Mouse (Mus musculus): ENCODE results near the gene Klf11.

Klf11 gene

DNA sequence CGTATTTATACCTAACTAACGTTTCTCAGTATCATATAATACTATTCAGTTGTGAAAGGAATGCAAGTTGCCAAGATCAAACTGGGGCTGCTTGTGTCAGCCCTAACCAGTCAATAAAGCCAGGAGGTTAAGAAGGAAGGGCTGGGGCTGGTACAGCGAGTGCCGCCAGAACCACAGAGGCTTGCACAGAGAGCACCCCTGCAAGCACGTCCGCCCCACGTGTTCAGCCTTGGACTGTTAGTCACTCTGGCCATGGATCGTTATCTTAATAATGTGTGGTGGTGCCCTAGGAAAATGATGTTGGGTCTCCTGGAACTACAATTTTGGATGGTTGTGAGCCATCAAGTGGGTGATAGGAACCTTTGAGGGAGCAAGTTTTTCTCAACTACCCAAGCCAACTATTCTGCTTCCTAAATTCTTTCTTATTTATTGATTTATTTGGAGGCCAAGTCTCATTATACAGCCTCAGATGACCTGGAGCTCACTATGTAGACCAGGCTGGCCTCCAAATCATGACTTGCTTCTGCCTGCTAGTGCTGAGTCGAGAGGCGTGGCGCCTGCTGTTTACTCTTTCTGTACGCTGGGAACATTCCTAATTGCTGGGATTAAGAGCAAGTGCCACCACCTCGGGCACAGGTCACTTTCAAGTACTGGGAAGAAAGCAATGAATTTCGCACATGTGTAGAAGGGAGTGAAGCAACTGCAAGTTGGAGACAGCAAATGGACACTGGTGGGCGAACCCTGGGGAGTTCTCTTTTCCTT is 54.6 kb downstream of the Klf11 start:
- DNase-seq (ENCODE audit: low spot score), result no peak

DNA sequence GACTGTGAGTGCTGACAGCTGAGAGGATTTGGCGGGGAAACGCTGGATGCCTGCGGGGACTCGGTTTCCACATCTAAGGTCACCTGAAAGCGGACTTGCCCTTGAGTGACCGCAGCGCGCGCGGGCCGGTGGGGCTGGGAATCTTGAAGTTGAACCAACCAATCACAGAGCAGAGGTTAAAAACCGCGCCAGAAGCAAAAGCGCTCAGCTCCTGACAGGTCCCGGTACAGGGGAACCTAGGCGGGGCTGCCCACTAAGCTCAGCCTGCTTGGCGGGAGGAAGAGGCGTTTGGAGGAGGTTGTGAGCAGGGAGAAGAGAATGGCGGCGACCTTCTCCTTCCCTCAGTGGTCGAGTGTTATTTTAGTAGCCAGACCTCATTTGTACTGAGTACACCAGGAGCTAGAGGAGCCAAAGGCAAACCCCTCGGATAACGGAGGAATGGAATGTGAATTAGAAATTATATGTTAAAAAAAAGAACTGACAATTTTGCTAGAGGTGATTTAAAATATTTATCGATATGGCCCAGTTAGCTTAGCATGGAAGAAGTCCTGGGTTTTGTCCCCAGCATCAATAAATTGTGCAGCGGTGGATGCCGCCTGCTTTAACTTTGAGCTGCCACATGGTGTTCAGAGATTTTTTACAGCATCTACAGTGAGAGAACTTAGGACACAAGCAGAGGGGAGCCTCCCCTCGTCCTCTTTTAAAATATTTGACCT is 55.8 kb downstream of the Klf11 start:
- DNase-seq (ENCODE audit: low spot score), result no peak

- no peak for DNase-seq (ENCODE audit: low spot score)
Observed at GRCm38 (mm10) chr12:24707480-24707802, 56.4 kb downstream of the Klf11 start.

- peak; percentile 94 for DNase-seq (ENCODE audit: low spot score)
Observed at GRCm38 (mm10) chr12:24707954-24708823, 57.1 kb downstream of the Klf11 start, which contains the start of gene Rrm2. TSS of gene Rrm2 (plus strand) at chr12:24708241.

DNA sequence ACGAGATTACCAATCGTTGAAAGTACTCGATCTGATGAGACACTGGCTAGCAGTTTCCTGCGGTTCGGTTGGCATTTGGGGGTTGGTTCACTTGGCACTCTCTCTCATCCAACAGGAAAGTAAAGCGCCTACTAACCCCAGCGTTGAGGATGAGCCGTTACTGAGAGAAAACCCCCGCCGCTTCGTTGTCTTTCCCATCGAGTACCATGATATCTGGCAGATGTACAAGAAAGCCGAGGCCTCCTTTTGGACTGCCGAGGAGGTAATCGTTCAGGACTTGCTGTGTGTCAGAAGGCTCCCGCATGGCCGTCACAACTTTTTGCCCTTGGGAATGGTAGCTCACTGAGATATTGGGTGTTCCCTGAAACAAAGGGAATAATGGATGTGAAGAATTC is 57.7 kb downstream of the Klf11 start:
- DNase-seq (ENCODE audit: low spot score), result no peak

DNA sequence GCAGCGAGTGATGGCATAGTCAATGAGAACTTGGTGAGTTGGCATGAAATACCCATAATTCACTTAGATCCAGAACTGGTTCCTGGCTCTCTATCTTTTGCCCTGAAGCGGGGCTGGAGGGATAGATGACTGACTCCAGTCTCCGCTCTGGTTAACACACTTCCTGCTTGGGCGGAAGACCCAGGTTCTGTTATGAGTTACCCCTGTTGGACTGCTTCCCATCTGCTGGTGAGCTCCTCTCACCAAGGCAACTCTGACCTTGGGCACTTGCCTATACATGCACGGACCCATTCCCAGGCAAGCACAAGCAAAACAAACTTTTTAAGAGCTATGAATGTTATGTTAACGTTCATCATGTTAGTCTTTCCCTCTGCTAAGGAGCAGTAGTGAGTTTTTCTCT is 58.3 kb downstream of the Klf11 start:
- peak; percentile 52 for DNase-seq (ENCODE audit: low spot score)

GRCm38 (mm10) chr12:24709831-24710508 is 58.9 kb downstream of the Klf11 start:
- peak; percentile 31 for DNase-seq (ENCODE audit: low spot score)

- no peak for DNase-seq (ENCODE audit: low spot score)
Observed at GRCm38 (mm10) chr12:24710672-24711071, 59.6 kb downstream of the Klf11 start.
